Mouse (Mus musculus): ENCODE results near the gene Cfap20. TPM values are rescaled to one million over a fixed set of nuclear protein-coding genes. Genes with fewer than 3 reads are reported as not detected.

Cfap20 gene
- polyA plus RNA-seq, 1 experiment from 2014 or later, result 152 TPM

DNA sequence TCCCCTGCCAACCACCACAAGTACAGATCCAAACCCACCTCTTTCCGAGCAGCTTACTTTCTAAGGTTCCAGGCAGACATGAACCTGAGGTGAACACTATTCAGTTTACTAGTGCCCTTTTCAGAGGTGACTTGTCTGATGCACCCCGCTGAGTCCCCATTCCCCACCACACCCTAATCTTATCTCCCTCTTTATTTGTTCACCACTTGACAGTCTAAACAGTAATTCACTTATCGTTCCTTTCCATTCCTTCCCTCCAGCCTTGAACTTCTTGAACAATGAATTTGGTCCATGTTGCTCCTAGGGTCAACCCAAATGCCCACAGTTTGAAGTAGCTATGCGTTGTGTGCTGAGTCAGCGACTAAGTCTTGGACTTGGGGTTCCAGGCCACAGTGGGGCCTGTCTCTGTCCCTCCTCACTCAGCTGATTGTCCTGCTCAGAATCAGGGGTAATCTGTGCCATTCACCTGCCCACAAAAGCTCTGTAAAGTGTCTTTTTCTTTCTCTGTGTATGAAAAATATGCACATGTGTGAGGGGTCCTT is 5.6 kb upstream of the Cfap20 start:
- no peak for ATAC-seq
- no peak for DNase-seq (ENCODE audit: low spot score)
- H3K27me3 ChIP-seq (replicated peaks; ENCODE audit: control insufficient read depth, insufficient read depth, low read length), result no peaks in the 10 kb centered on the region
- H3K4me2 ChIP-seq (ENCODE audit: low read length), result no peak overlapping the region
- WGBS, result 91% methylated on average over 5 of the region's 5 CpGs
- no peaks in the 10 kb centered on the region for H3K9me3 ChIP-seq (replicated peaks; ENCODE audit: control insufficient read depth, low read length)
- no peaks in the 10 kb centered on the region for H3K4me1 ChIP-seq (ENCODE audit: control insufficient read depth, insufficient read depth, low read length)
- no peaks in the 10 kb centered on the region for H3K36me3 ChIP-seq (ENCODE audit: control insufficient read depth, insufficient read depth, low read length)
- H3K27ac ChIP-seq (ENCODE audit: low read depth, low read length), result no peak overlapping the region
- H3K4me3 ChIP-seq (ENCODE audit: low read depth, low read length), result no peak overlapping the region
- no peak overlapping the region for H3K9ac ChIP-seq (ENCODE audit: low read length)

- Histone ChIP-seq H3K27ac (ENCODE audit: low read depth, low read length) (no peak overlapping the region), H3K27me3 (replicated peaks; ENCODE audit: control insufficient read depth, insufficient read depth, low read length) (no peaks in the 10 kb centered on the region), H3K4me2 (ENCODE audit: low read length) (no peak overlapping the region), H3K9me3 (replicated peaks; ENCODE audit: control insufficient read depth, low read length) (no peaks in the 10 kb centered on the region), H3K36me3 (ENCODE audit: control insufficient read depth, insufficient read depth, low read length) (no peaks in the 10 kb centered on the region), H3K4me1 (ENCODE audit: control insufficient read depth, insufficient read depth, low read length) (no peaks in the 10 kb centered on the region), H3K4me3 (ENCODE audit: low read depth, low read length) (no peak overlapping the region), H3K9ac (ENCODE audit: low read length) (no peak overlapping the region)
- no peak for DNase-seq (ENCODE audit: low spot score)
- ATAC-seq, result no peak
- WGBS, result 97% methylated on average over 2 of the region's 2 CpGs
Measured at GRCm38 (mm10) chr8:95439421-95439820, 4.8 kb upstream of the Cfap20 start.

GRCm38 (mm10) chr8:95437341-95437992 is 2.8 kb upstream of the Cfap20 start:
- DNase-seq (ENCODE audit: low spot score) (peak; percentile 39), ATAC-seq (no peak)
- Histone ChIP-seq H3K27ac (ENCODE audit: low read depth, low read length) (no peak overlapping the region), H3K4me2 (ENCODE audit: low read length) (no peak overlapping the region), H3K27me3 (replicated peaks; ENCODE audit: control insufficient read depth, insufficient read depth, low read length) (no peaks in the 10 kb centered on the region), H3K36me3 (ENCODE audit: control insufficient read depth, insufficient read depth, low read length) (no peaks in the 10 kb centered on the region), H3K4me3 (ENCODE audit: low read depth, low read length) (no peak overlapping the region), H3K9ac (ENCODE audit: low read length) (no peak overlapping the region), H3K9me3 (replicated peaks; ENCODE audit: control insufficient read depth, low read length) (no peaks in the 10 kb centered on the region), H3K4me1 (ENCODE audit: control insufficient read depth, insufficient read depth, low read length) (peaks cover 13% of the 10 kb centered on the region)
- WGBS, result 49% methylated on average over 5 of the region's 5 CpGs

GRCm38 (mm10) chr8:95435930-95436329 is 1.3 kb upstream of the Cfap20 start:
- Histone ChIP-seq H3K27me3 (replicated peaks; ENCODE audit: control insufficient read depth, insufficient read depth, low read length) (no peaks in the 10 kb centered on the region), H3K27ac (ENCODE audit: low read depth, low read length) (no peak overlapping the region), H3K9me3 (replicated peaks; ENCODE audit: control insufficient read depth, low read length) (no peaks in the 10 kb centered on the region), H3K36me3 (ENCODE audit: control insufficient read depth, insufficient read depth, low read length) (no peaks in the 10 kb centered on the region), H3K4me3 (ENCODE audit: low read depth, low read length) (no peak overlapping the region), H3K9ac (ENCODE audit: low read length) (no peak overlapping the region), H3K4me1 (ENCODE audit: control insufficient read depth, insufficient read depth, low read length) (peaks cover 22% of the 10 kb centered on the region), H3K4me2 (ENCODE audit: low read length) (no peak overlapping the region)
- ATAC-seq, result no peak
- DNase-seq (ENCODE audit: low spot score), result no peak
- 96% methylated on average over 3 of the region's 3 CpGs for WGBS

DNA sequence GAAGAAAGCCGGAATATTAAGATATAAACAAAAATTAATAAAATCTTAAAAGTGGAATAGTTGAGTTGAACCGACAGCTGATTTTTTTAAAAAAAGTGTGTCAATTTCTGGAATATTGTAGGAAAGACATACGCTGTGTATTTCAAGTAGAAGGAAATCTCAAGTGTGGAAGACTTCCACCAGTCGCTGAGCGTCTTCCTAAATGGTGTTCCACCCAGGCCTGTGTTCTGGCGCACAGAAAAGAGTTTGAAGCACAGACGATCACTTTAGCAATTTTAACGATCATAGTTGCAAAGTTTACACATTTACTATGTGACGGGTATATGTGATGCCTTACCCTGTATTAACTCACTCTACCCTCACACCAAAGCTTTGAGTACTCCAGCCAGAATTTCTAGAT is 802 bp upstream of the Cfap20 start:
- WGBS, result 73% methylated on average over 9 of the region's 9 CpGs
- peak overlapping the region; percentile 94 for H3K4me3 ChIP-seq (ENCODE audit: low read depth, low read length)
- H3K36me3 ChIP-seq (ENCODE audit: control insufficient read depth, insufficient read depth, low read length), result no peaks in the 10 kb centered on the region
- no peak overlapping the region for H3K9ac ChIP-seq (ENCODE audit: low read length)
- H3K27ac ChIP-seq (ENCODE audit: low read depth, low read length), result 0 out of 2 replicates have a peak overlapping the region, but pooled peaks have one; percentile 10
- ATAC-seq (no peak), DNase-seq (ENCODE audit: low spot score) (peak; percentile 24)
- H3K27me3 ChIP-seq (replicated peaks; ENCODE audit: control insufficient read depth, insufficient read depth, low read length), result no peaks in the 10 kb centered on the region
- H3K4me1 ChIP-seq (ENCODE audit: control insufficient read depth, insufficient read depth, low read length), result peaks cover 24% of the 10 kb centered on the region
- H3K4me2 ChIP-seq (ENCODE audit: low read length), result peak overlapping the region; percentile 82; the same call in 1 of the 2 replicates
- H3K9me3 ChIP-seq (replicated peaks; ENCODE audit: control insufficient read depth, low read length), result no peaks in the 10 kb centered on the region

DNA sequence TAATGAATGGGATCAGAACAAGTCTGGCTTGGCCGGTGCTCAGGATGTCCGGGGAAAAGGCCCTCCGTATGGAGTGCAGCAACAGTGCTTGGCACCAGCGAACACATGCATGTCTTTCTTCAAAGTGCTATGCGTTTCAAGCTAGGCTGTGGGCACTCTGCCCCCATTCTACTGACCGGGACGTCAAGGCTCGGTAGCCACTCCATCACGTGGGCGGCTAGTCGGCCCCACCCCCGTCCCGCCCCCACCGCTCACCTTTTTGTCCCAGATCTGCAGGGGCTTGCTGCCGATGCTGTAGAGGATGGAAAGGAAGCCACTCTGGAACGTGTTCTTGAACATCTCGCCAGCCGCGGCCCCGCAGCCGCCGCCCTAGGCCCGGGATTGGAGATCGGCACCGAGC is 436 bp downstream of the Cfap20 start:
- H3K9me3 ChIP-seq (replicated peaks; ENCODE audit: control insufficient read depth, low read length), result no peaks in the 10 kb centered on the region
- peak overlapping the region; percentile 92 for H3K9ac ChIP-seq (ENCODE audit: low read length)
- peak; percentile 33 for ATAC-seq
- DNase-seq (ENCODE audit: low spot score), result peak; percentile 47
- H3K27ac ChIP-seq (ENCODE audit: low read depth, low read length), result peak overlapping the region; percentile 86
- H3K4me3 ChIP-seq (ENCODE audit: low read depth, low read length), result peak overlapping the region; percentile 94
- H3K4me2 ChIP-seq (ENCODE audit: low read length), result peak overlapping the region; percentile 82
- H3K4me1 ChIP-seq (ENCODE audit: control insufficient read depth, insufficient read depth, low read length), result peaks cover 35% of the 10 kb centered on the region
- WGBS, result under 1% methylated on average over 25 of the region's 25 CpGs
- H3K36me3 ChIP-seq (ENCODE audit: control insufficient read depth, insufficient read depth, low read length), result no peaks in the 10 kb centered on the region
- H3K27me3 ChIP-seq (replicated peaks; ENCODE audit: control insufficient read depth, insufficient read depth, low read length), result no peaks in the 10 kb centered on the region

GRCm38 (mm10) chr8:95433124-95433523 is 1.5 kb downstream of the Cfap20 start:
- ATAC-seq (no peak), DNase-seq (ENCODE audit: low spot score) (no peak)
- H3K4me2 ChIP-seq (ENCODE audit: low read length), result peak overlapping the region; percentile 82
- H3K27ac ChIP-seq (ENCODE audit: low read depth, low read length), result no peak overlapping the region
- peak overlapping the region; percentile 94 for H3K4me3 ChIP-seq (ENCODE audit: low read depth, low read length)
- no peaks in the 10 kb centered on the region for H3K36me3 ChIP-seq (ENCODE audit: control insufficient read depth, insufficient read depth, low read length)
- H3K9ac ChIP-seq (ENCODE audit: low read length), result peak overlapping the region; percentile 92
- H3K4me1 ChIP-seq (ENCODE audit: control insufficient read depth, insufficient read depth, low read length), result peaks cover 45% of the 10 kb centered on the region
- no peaks in the 10 kb centered on the region for H3K27me3 ChIP-seq (replicated peaks; ENCODE audit: control insufficient read depth, insufficient read depth, low read length)
- 49% methylated on average over 4 of the region's 4 CpGs for WGBS
- no peaks in the 10 kb centered on the region for H3K9me3 ChIP-seq (replicated peaks; ENCODE audit: control insufficient read depth, low read length)

DNA sequence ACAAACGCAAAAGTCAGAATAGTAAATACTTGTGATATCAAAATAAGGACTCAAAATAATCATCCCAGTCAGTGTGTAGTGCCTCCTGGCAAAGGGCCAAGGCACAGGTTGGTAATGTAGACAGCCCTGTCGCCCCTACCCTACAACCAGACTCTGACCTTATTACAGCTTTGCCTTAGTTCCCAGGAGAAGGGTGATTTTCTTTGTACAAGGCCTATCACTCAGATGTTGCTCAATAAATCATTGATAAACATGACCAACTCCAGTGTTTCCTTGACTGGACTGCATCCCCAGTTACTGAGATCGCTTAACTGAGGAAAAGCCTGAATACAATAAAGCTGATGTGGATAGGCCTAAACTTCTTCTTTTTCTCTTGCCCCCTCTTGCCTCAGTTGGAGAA is 2.2 kb downstream of the Cfap20 start:
- peak overlapping the region; percentile 94 for H3K4me3 ChIP-seq (ENCODE audit: low read depth, low read length)
- H3K9ac ChIP-seq (ENCODE audit: low read length), result no peak overlapping the region; the same call in 1 of the 2 replicates
- no peak for DNase-seq (ENCODE audit: low spot score)
- H3K4me1 ChIP-seq (ENCODE audit: control insufficient read depth, insufficient read depth, low read length), result peaks cover 52% of the 10 kb centered on the region
- 60% methylated on average over 3 of the region's 3 CpGs for WGBS
- no peak overlapping the region for H3K27ac ChIP-seq (ENCODE audit: low read depth, low read length)
- peak overlapping the region; percentile 82 for H3K4me2 ChIP-seq (ENCODE audit: low read length)
- no peaks in the 10 kb centered on the region for H3K36me3 ChIP-seq (ENCODE audit: control insufficient read depth, insufficient read depth, low read length)
- ATAC-seq, result no peak
- H3K9me3 ChIP-seq (replicated peaks; ENCODE audit: control insufficient read depth, low read length), result no peaks in the 10 kb centered on the region
- no peaks in the 10 kb centered on the region for H3K27me3 ChIP-seq (replicated peaks; ENCODE audit: control insufficient read depth, insufficient read depth, low read length)

DNA sequence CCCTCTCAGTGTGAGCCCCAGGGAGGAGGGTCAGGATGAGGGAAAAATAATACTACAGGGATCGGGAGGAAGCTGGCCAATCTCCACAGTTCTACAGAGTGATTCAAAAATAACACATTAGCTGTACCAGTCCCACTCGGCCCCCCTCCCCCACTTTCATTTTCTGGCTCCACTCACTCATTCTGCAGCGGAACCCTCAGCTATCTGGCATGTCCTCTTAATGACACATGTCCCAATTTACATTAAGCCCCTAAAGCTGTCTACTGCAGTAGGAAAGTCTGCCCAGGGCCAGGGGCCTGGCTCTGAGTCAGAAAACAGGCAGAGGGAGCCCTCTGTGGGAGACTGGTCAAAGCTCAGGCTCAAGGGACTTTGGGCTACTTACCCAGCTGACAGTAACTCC is 4.7 kb downstream of the Cfap20 start:
- Histone ChIP-seq H3K4me3 (ENCODE audit: low read depth, low read length) (peak overlapping the region; percentile 5; the same call in 1 of the 2 replicates), H3K27ac (ENCODE audit: low read depth, low read length) (peak overlapping the region; percentile 84; the same call in 1 of the 2 replicates), H3K9ac (ENCODE audit: low read length) (peak overlapping the region; percentile 2; the same call in 1 of the 2 replicates), H3K36me3 (ENCODE audit: control insufficient read depth, insufficient read depth, low read length) (no peaks in the 10 kb centered on the region), H3K4me2 (ENCODE audit: low read length) (peak overlapping the region; percentile 35), H3K4me1 (ENCODE audit: control insufficient read depth, insufficient read depth, low read length) (peaks cover 63% of the 10 kb centered on the region), H3K9me3 (replicated peaks; ENCODE audit: control insufficient read depth, low read length) (no peaks in the 10 kb centered on the region), H3K27me3 (replicated peaks; ENCODE audit: control insufficient read depth, insufficient read depth, low read length) (no peaks in the 10 kb centered on the region)
- WGBS, result 3% methylated on average over 3 of the region's 3 CpGs
- DNase-seq (ENCODE audit: low spot score) (peak; percentile 88), ATAC-seq (peak; percentile 18; the same call in 1 of the 2 replicates)
